Mouse (Mus musculus): ENCODE data around the gene Olfr303. TPM values are rescaled to one million over a fixed set of nuclear protein-coding genes. Genes with fewer than 3 reads are reported as not detected.

The Olfr303 gene
- total RNA-seq (2023), result not detected

DNA sequence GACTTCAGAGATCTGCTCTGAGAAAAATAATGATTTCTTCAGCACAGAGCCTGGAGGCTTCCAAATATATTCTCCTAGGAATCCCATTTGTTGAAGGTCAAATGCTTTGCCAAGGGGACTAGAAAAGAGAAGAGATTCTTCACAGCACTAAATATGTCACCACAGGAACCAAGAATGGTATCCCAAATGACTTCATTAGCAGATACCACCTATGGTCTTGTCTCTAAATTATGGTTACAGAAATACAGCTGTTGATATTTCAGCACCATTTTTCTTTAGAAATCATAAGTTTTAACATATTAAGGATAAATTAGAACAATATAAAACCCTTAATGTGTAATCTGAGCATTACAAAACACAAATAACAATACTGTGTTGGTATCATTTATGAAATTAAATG lies at the start of gene Olfr303:
TSS of gene Olfr303 (minus strand) at position 101 of the 400 bp plus-strand sequence.

GRCm38 (mm10) chr7:86403546-86403945 lies 6.0 kb upstream of the Olfr303 start, which contains the start of gene Olfr301:
Gene Olfr301, plus strand, starts transcription at chr7:86403846.

GRCm38 (mm10) chr7:86386558-86386957 lies 11.0 kb downstream of the Olfr303 start, which contains the start of gene Olfr304:
Gene Olfr304, minus strand, starts transcription at chr7:86386658.

GRCm38 (mm10) chr7:86366828-86367227 lies 30.8 kb downstream of the Olfr303 start, which contains the start of gene Olfr305:
Gene Olfr305, minus strand, starts transcription at chr7:86366928.

Other genes with a start within 250 kb of the Olfr303 start
- gene Vmn2r75, start 226.0 kb downstream of the Olfr303 start, total RNA-seq (2023), result not detected
- not detected for gene Vmn2r76, start 151.5 kb downstream of the Olfr303 start, total RNA-seq (2023)
- gene Olfr310, start 120.6 kb downstream of the Olfr303 start, total RNA-seq (2023), result not detected
- gene Olfr309, start 84.1 kb downstream of the Olfr303 start, total RNA-seq (2023), result not detected
- not detected for gene Olfr308, start 72.2 kb downstream of the Olfr303 start, total RNA-seq (2023)
- gene Olfr307, start 60.2 kb downstream of the Olfr303 start, total RNA-seq (2023), result not detected
- gene Olfr305, start 30.9 kb downstream of the Olfr303 start, total RNA-seq (2023), result not detected
- not detected for gene Olfr304, start 11.1 kb downstream of the Olfr303 start, total RNA-seq (2023)
- gene Olfr301, start 6.1 kb upstream of the Olfr303 start, total RNA-seq (2023), result not detected
- not detected for gene Olfr299, start 62.1 kb upstream of the Olfr303 start, total RNA-seq (2023)
- not detected for gene Olfr298, start 94.7 kb upstream of the Olfr303 start, total RNA-seq (2023)
- not detected for gene Olfr297, start 122.2 kb upstream of the Olfr303 start, total RNA-seq (2023)
- not detected for gene Olfr295, start 186.1 kb upstream of the Olfr303 start, total RNA-seq (2023)
- gene Olfr294, start 218.9 kb upstream of the Olfr303 start, total RNA-seq (2023), result not detected